Mouse (Mus musculus) G1E (cell line): Measurements from ENCODE around the gene Gmppa.

Experiments
- CTCF ChIP-seq: IDR thresholded peaks from 2 replicates; pipeline ENCODE4 v1.5.1; 2012; ENCODE audit warnings: low read depth, low read length, inconsistent platforms, mixed read lengths
- GATA1 ChIP-seq: IDR thresholded peaks from 2 replicates; pipeline ENCODE4 v1.6.1; 2012; ENCODE audit warnings: borderline replicate concordance, low read length, inconsistent platforms, mixed read lengths
- POLR2AphosphoS5 ChIP-seq: IDR thresholded peaks from 2 replicates; pipeline ENCODE4 v1.6.1; 2012; ENCODE audit warnings: low read depth, low read length, inconsistent platforms; ENCODE audit not compliant: insufficient replicate concordance
- TAL1 ChIP-seq: conservative IDR thresholded peaks from 2 replicates; pipeline ENCODE4 v1.6.1; 2012; ENCODE audit warnings: low read depth, low read length, inconsistent platforms, mixed read lengths

GRCm38 (mm10) chr1:75463652-75464204 is 28.0 kb downstream of the Gmppa start:
- TF ChIP-seq CTCF (no peak), TAL1 (peak; percentile 98), GATA1 (no peak), POLR2AphosphoS5 (no peak)
